Mouse (Mus musculus) CH12.LX (cell line): ENCODE data around the gene Fastkd2. TPM values are rescaled to one million over a fixed set of nuclear protein-coding genes. Genes with fewer than 3 reads are reported as not detected.

Source experiments
- DNase-seq: peaks from one replicate; pipeline ENCODE4 v3.0.0-alpha.2; 2013; ENCODE audit errors: extremely low read depth
- H3K27ac ChIP-seq: 2 replicates; pipeline ENCODE4 v1.5.1; 2012; ENCODE audit warnings: low read depth, mild to moderate bottlenecking, control low read depth, moderate library complexity; ENCODE audit not compliant: insufficient read depth
- H3K27me3 ChIP-seq: replicated peaks from 2 replicates; pipeline ENCODE3; 2012; ENCODE audit warnings: inconsistent platforms
- H3K36me3 ChIP-seq, 2 experiments: replicated peaks in 1 of 2; 2 replicates each; pipeline versions ENCODE3 to v1.6.1; 2012; ENCODE audit warnings: inconsistent platforms in 1 of 2, low read length in 1 of 2, mild to moderate bottlenecking in 1 of 2, mixed read lengths in 1 of 2, moderate library complexity in 1 of 2; ENCODE audit not compliant: control insufficient read depth in 1 of 2, insufficient read depth in 1 of 2
- H3K4me1 ChIP-seq, 2 experiments: 2 replicates each; pipeline ENCODE4 v1.6.1; 2012; ENCODE audit warnings: inconsistent platforms in 1 of 2, moderate library complexity in 1 of 2; ENCODE audit not compliant: insufficient read depth in 2 of 2, control insufficient read depth in 1 of 2
- H3K4me2 ChIP-seq: 2 replicates; pipeline ENCODE4 v1.6.1; 2012; ENCODE audit warnings: low read depth, mild to moderate bottlenecking, control low read depth; ENCODE audit not compliant: poor library complexity, insufficient read depth, severe bottlenecking
- H3K4me3 ChIP-seq, 3 experiments: fragments of 150-350 bp in 1 of 3; sonication (generic) in 1 of 3; replicated peaks in 1 of 3; 2 replicates each; pipeline versions ENCODE3 to v1.5.1; 2011 to 2012; ENCODE audit warnings: low read depth in 2 of 3, low read length in 2 of 3, mild to moderate bottlenecking in 2 of 3, moderate library complexity in 2 of 3, control low read depth in 1 of 3, improper control_type of control experiment in 1 of 3, inconsistent platforms in 1 of 3, mixed read lengths in 1 of 3; ENCODE audit not compliant: poor library complexity in 1 of 3
- H3K79me2 ChIP-seq: replicated peaks from 2 replicates; pipeline ENCODE4 v1.6.1; 2012; ENCODE audit warnings: mild to moderate bottlenecking, moderate library complexity; ENCODE audit not compliant: control insufficient read depth, poor library complexity, insufficient read depth, severe bottlenecking; ENCODE audit errors: extremely low read depth
- H3K9ac ChIP-seq: 2 replicates; pipeline ENCODE4 v1.6.1; 2012; ENCODE audit warnings: low read depth, mild to moderate bottlenecking, control low read depth, moderate library complexity; ENCODE audit not compliant: insufficient read depth
- H3K9me3 ChIP-seq: replicated peaks from 2 replicates; pipeline ENCODE3; 2012; ENCODE audit warnings: low read length, inconsistent platforms, mixed read lengths
- BHLHE40 ChIP-seq: IDR thresholded peaks from 2 replicates; pipeline ENCODE4 v1.6.1; 2011; ENCODE audit warnings: mild to moderate bottlenecking, low read depth, low read length, improper control_type of control experiment
- CHD1 ChIP-seq: IDR thresholded peaks from 2 replicates; pipeline ENCODE4 v1.6.1; 2012; ENCODE audit warnings: low read depth, low read length, improper control_type of control experiment, inconsistent platforms
- CTCF ChIP-seq, 2 experiments: IDR thresholded peaks in 1 of 2; conservative IDR thresholded peaks in 1 of 2; 2 replicates each; pipeline ENCODE4 v1.5.1; 2011 to 2012; ENCODE audit warnings: low read depth in 2 of 2, low read length in 2 of 2, improper control_type of control experiment in 1 of 2, inconsistent platforms in 1 of 2, mild to moderate bottlenecking in 1 of 2, moderate library complexity in 1 of 2
- E2F4 ChIP-seq: IDR thresholded peaks from 2 replicates; pipeline ENCODE4 v1.6.1; 2011; ENCODE audit warnings: low read depth, low read length, improper control_type of control experiment; ENCODE audit not compliant: insufficient replicate concordance
- ELF1 ChIP-seq: IDR thresholded peaks from 2 replicates; pipeline ENCODE4 v1.6.1; 2014; ENCODE audit warnings: low read depth, mild to moderate bottlenecking, inconsistent platforms, low read length, improper control_type of control experiment
- EP300 ChIP-seq: IDR thresholded peaks from 2 replicates; pipeline ENCODE4 v1.6.1; 2011; ENCODE audit warnings: low read length, improper control_type of control experiment
- ETS1 ChIP-seq: conservative IDR thresholded peaks from 2 replicates; pipeline ENCODE4 v1.6.1; 2012; ENCODE audit warnings: low read depth, mild to moderate bottlenecking, inconsistent platforms, low read length, improper control_type of control experiment, moderate library complexity
- GABPA ChIP-seq: IDR thresholded peaks from 2 replicates; pipeline ENCODE4 v1.6.1; 2012; ENCODE audit warnings: low read depth, low read length, improper control_type of control experiment, inconsistent platforms; ENCODE audit not compliant: insufficient replicate concordance
- IRF4 ChIP-seq: IDR thresholded peaks from 2 replicates; pipeline ENCODE4 v1.6.1; 2014; ENCODE audit warnings: low read depth, mild to moderate bottlenecking, inconsistent platforms, low read length, improper control_type of control experiment
- JUND ChIP-seq: conservative IDR thresholded peaks from 2 replicates; pipeline ENCODE4 v1.6.1; 2011; ENCODE audit warnings: low read depth, low read length, improper control_type of control experiment
- KAT2A ChIP-seq: IDR thresholded peaks from 2 replicates; pipeline ENCODE4 v1.6.1; 2012; ENCODE audit warnings: low read length, improper control_type of control experiment, inconsistent platforms; ENCODE audit not compliant: insufficient replicate concordance
- MAFK ChIP-seq: IDR thresholded peaks from 2 replicates; pipeline ENCODE4 v1.6.1; 2011; ENCODE audit warnings: low read length, improper control_type of control experiment; ENCODE audit not compliant: insufficient replicate concordance
- MAX ChIP-seq: IDR thresholded peaks from 2 replicates; pipeline ENCODE4 v1.6.1; 2011; ENCODE audit warnings: low read length, improper control_type of control experiment
- MAZ ChIP-seq: IDR thresholded peaks from 2 replicates; pipeline ENCODE4 v1.6.1; 2012; ENCODE audit warnings: low read depth, mild to moderate bottlenecking, inconsistent platforms, low read length, improper control_type of control experiment, moderate library complexity
- MEF2A ChIP-seq: IDR thresholded peaks from 2 replicates; pipeline ENCODE4 v1.6.1; 2014; ENCODE audit warnings: low read depth, mild to moderate bottlenecking, inconsistent platforms, low read length, improper control_type of control experiment, borderline replicate concordance
- MXI1 ChIP-seq: IDR thresholded peaks from 2 replicates; pipeline ENCODE4 v1.6.1; 2011; ENCODE audit warnings: mild to moderate bottlenecking, low read depth, low read length, improper control_type of control experiment
- NELFE ChIP-seq: IDR thresholded peaks from 2 replicates; pipeline ENCODE4 v1.6.1; 2011; ENCODE audit warnings: low read depth, low read length, improper control_type of control experiment
- PAX5 ChIP-seq: IDR thresholded peaks from 2 replicates; pipeline ENCODE4 v1.6.1; 2012; ENCODE audit warnings: low read length, inconsistent platforms, mixed read lengths
- POLR2A ChIP-seq: IDR thresholded peaks from 2 replicates; pipeline ENCODE4 v1.6.1; 2011; ENCODE audit warnings: low read depth, mild to moderate bottlenecking, improper control_type of control experiment, low read length
- POLR2AphosphoS2 ChIP-seq: IDR thresholded peaks from 2 replicates; pipeline ENCODE4 v1.6.1; 2011; ENCODE audit warnings: low read depth, low read length, improper control_type of control experiment
- RAD21 ChIP-seq: IDR thresholded peaks from 2 replicates; pipeline ENCODE4 v1.6.1; 2011; ENCODE audit warnings: low read depth, mild to moderate bottlenecking, low read length, improper control_type of control experiment, moderate library complexity
- RCOR1 ChIP-seq: conservative IDR thresholded peaks from 2 replicates; pipeline ENCODE4 v1.6.1; 2012; ENCODE audit warnings: low read depth, mild to moderate bottlenecking, inconsistent platforms, low read length, improper control_type of control experiment
- SIN3A ChIP-seq: IDR thresholded peaks from 2 replicates; pipeline ENCODE4 v1.6.1; 2012; ENCODE audit warnings: low read length, improper control_type of control experiment, inconsistent platforms
- SMC3 ChIP-seq: IDR thresholded peaks from 2 replicates; pipeline ENCODE4 v1.6.1; 2011; ENCODE audit warnings: low read depth, low read length, improper control_type of control experiment
- TBP ChIP-seq: conservative IDR thresholded peaks from 2 replicates; pipeline ENCODE4 v1.6.1; 2011; ENCODE audit warnings: low read depth, low read length, improper control_type of control experiment
- TCF12 ChIP-seq: IDR thresholded peaks from 2 replicates; pipeline ENCODE4 v1.6.1; 2014; ENCODE audit warnings: low read depth, mild to moderate bottlenecking, inconsistent platforms, low read length, improper control_type of control experiment
- USF1 ChIP-seq: IDR thresholded peaks from 2 replicates; pipeline ENCODE4 v1.6.1; 2014; ENCODE audit warnings: low read depth, mild to moderate bottlenecking, inconsistent platforms, low read length, improper control_type of control experiment
- USF2 ChIP-seq: conservative IDR thresholded peaks from 2 replicates; pipeline ENCODE4 v1.6.1; 2011; ENCODE audit warnings: low read depth, low read length, improper control_type of control experiment
- ZC3H11A ChIP-seq: IDR thresholded peaks from 2 replicates; pipeline ENCODE4 v1.6.1; 2012; ENCODE audit warnings: low read depth, mild to moderate bottlenecking, inconsistent platforms, low read length, improper control_type of control experiment
- ZKSCAN1 ChIP-seq: IDR thresholded peaks from 2 replicates; pipeline ENCODE4 v1.6.1; 2012; ENCODE audit warnings: low read depth, inconsistent platforms, low read length, improper control_type of control experiment, borderline replicate concordance
- ZMIZ1 ChIP-seq: IDR thresholded peaks from 2 replicates; pipeline ENCODE4 v1.6.1; 2012; ENCODE audit warnings: low read depth, mild to moderate bottlenecking, inconsistent platforms, low read length, improper control_type of control experiment
- dilution Hi-C: fragments of 300-500 bp; cut with MboI; formaldehyde crosslinking; loops from 2 replicates; pipeline ENCODE4 v1.14.3; 2020; ENCODE audit warnings: low sequenced_read_pairs; ENCODE audit not compliant: extremely low pct_unique_long_range_greater_than_20kb, extremely low pct_ligation_motif_present
- in situ Hi-C: fragments of 300-500 bp; cut with MboI; formaldehyde crosslinking; loops from 3 replicates; pipeline ENCODE4 v1.14.3; 2019; ENCODE audit warnings: low sequenced_read_pairs, low pct_ligation_motif_present, low pct_unique_long_range_greater_than_20kb, mixed read lengths
- polyA plus RNA-seq: library from polyadenylated mRNA; unstranded; fragments of >175 nt; gene quantifications from 2 replicates; pipeline ENCODE4 v1.2.1, GENCODE M21; 2012; ENCODE audit warnings: low read depth; ENCODE audit not compliant: insufficient read length
- total RNA-seq, 2 experiments: library from RNA; depleted of rRNA; stranded (reverse); fragments of 300-350 nt in 1 of 2; fragments of >200 nt in 1 of 2; gene quantifications; 2 replicates each; pipeline ENCODE4 v1.2.3; 2012 to 2014

The Fastkd2 gene
- total and polyA plus RNA-seq, 3 experiments, result 54.9 to 88.3 (median 63.0) TPM

DNA sequence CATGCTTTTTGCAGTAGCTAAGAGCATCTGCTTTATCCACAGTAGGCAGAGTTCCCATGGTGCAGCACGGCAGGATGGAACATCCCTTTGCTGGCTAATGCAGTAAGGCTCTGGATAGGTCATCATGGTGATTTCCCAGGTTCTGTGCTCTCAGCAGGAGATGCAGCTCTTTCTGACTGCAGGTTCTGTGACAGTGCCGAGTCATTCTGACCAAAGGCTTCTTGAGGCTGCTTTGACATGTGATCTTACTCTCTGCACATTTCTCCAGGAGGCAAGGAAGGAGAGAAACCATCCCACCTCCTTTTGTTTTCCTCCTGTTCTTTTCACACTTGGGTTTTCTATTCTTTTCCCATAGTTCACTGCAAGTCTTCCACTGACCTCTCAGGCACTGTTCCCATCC is 25.6 kb downstream of the Fastkd2 start:
- H3K27me3 ChIP-seq, result no peaks in the 10 kb centered on the region
- peaks cover 0 to 7% of the 10 kb centered on the region in 2 experiments; a peak in 2 of 4 replicates for H3K4me1 ChIP-seq
- DNase-seq, result no peak
- H3K79me2 ChIP-seq, result no peaks in the 10 kb centered on the region
- TF ChIP-seq CHD1, result no peak
- TF ChIP-seq SIN3A, result no peak
- no peak for TF ChIP-seq MAFK
- TF ChIP-seq NELFE, result no peak
- TF ChIP-seq ELF1, result no peak
- TF ChIP-seq USF1, result no peak
- TF ChIP-seq RAD21, result no peak
- no peak for TF ChIP-seq USF2
- TF ChIP-seq MEF2A, result no peak
- TF ChIP-seq MAZ, result no peak
- H3K27ac ChIP-seq, result no peak overlapping the region
- H3K36me3 ChIP-seq, result peaks cover 17 to 37% of the 10 kb centered on the region in 2 experiments
- dilution Hi-C loops (no loop called here), in situ Hi-C loops (no loop called here)
- H3K9ac ChIP-seq, result no peak overlapping the region
- H3K4me3 ChIP-seq, result no peak overlapping the region
- H3K4me2 ChIP-seq, result no peak overlapping the region
- H3K9me3 ChIP-seq, result no peaks in the 10 kb centered on the region

DNA sequence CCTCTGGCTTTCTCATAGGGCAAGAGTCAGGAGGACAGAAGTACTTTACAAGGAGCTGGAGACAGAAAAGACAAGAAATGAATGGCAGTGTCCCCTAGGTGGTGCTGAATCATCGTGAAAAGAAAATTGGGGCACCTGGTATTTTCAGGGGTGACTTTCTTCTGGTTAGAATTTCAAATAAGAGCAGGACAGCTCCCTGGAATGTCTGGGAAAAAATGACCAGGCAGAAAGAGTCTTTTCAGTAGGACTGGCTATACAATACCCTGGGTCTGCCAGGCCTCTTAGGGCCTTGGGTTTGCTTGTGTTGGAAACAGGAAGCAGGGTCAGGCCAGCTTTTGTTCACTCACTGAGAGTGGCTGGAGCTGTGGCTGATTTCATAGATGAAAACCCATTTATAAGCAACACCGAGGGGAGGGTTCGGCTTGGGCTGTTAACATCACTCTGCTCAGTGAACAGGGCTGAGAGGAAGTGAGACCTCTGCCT is 32.8 kb downstream of the Fastkd2 start:
- peaks cover 4 to 13% of the 10 kb centered on the region in 2 experiments; a peak in 3 of 4 replicates for H3K4me1 ChIP-seq
- DNase-seq, result peak; percentile 37
- H3K9me3 ChIP-seq, result no peaks in the 10 kb centered on the region
- in situ Hi-C loops, result loop anchor here (10.0 kb wide), 1 partner anchor 682 kb away; no protein-coding TSS in a partner anchor
- no peak overlapping the region for H3K27ac ChIP-seq
- dilution Hi-C loops, result no loop called here
- H3K79me2 ChIP-seq, result no peaks in the 10 kb centered on the region
- H3K36me3 ChIP-seq, result no peaks in the 10 kb centered on the region
- H3K9ac ChIP-seq, result no peak overlapping the region
- no peaks in the 10 kb centered on the region for H3K27me3 ChIP-seq
- H3K4me2 ChIP-seq, result peak overlapping the region; percentile 44; the same call in 1 of the 2 replicates
- no peak overlapping the region for H3K4me3 ChIP-seq
- TF ChIP-seq GABPA, result no peak
- TF ChIP-seq KAT2A, result no peak
- no peak for TF ChIP-seq ZKSCAN1
- no peak; the same call in 1 of the 2 replicates for TF ChIP-seq IRF4
- no peak for TF ChIP-seq NELFE
- no peak for TF ChIP-seq POLR2A
- TF ChIP-seq E2F4, result no peak
- TF ChIP-seq CHD1, result no peak
- TF ChIP-seq BHLHE40, result no peak
- no peak for TF ChIP-seq MEF2A
- TF ChIP-seq MXI1, result no peak
- no peak for TF ChIP-seq TBP
- TF ChIP-seq RCOR1, result no peak
- TF ChIP-seq ZC3H11A, result 0 out of 2 replicates have a peak, but pooled peaks have one; percentile 13
- TF ChIP-seq SIN3A, result no peak
- TF ChIP-seq MAFK, result no peak
- TF ChIP-seq TCF12, result no peak
- no peak for TF ChIP-seq USF2
- no peak; the same call in 1 of the 2 replicates for TF ChIP-seq ELF1
- no peak for TF ChIP-seq JUND
- TF ChIP-seq MAZ, result no peak
- TF ChIP-seq SMC3, result peak; percentile 55
- TF ChIP-seq ZMIZ1, result no peak
- no peak for TF ChIP-seq ETS1
- no peak for TF ChIP-seq EP300
- TF ChIP-seq RAD21, result peak; percentile 73
- no peak for TF ChIP-seq PAX5
- peak; percentile 11 to 69; a peak in 2 of 4 replicates for TF ChIP-seq CTCF (conservative IDR thresholded peaks at IDR 0.05 in 1 of 2, IDR thresholded peaks at IDR 0.05 in 1 of 2; ENCODE audit: low read depth in 2 of 2, low read length in 2 of 2)
- TF ChIP-seq POLR2AphosphoS2, result no peak
- TF ChIP-seq MAX, result no peak
